Mouse (Mus musculus) brown adipose tissue, adult 24 weeks (tissue): Measurements from ENCODE around the gene Sdk2. TPM values are rescaled to one million over a fixed set of nuclear protein-coding genes. Genes with fewer than 3 reads are reported as not detected.

Experiments
- H3K27ac ChIP-seq: fragments of 200-500 bp; replicated peaks from 2 replicates; pipeline ENCODE4 v1.5.1; 2012; ENCODE audit warnings: low read depth, mild to moderate bottlenecking, low read length
- H3K4me1 ChIP-seq: fragments of 200-500 bp; 2 replicates; pipeline ENCODE4 v1.6.1; 2012; ENCODE audit warnings: low read length, mixed read lengths; ENCODE audit not compliant: control insufficient read depth, insufficient read depth, insufficient read length
- H3K4me3 ChIP-seq: fragments of 200-500 bp; 2 replicates; pipeline ENCODE4 v1.5.1; 2012; ENCODE audit warnings: low read depth, mild to moderate bottlenecking, low read length, moderate library complexity; ENCODE audit not compliant: insufficient read depth
- polyA plus RNA-seq: library from polyadenylated mRNA; stranded (reverse); fragments of >200 nt; gene quantifications from 2 replicates; pipeline ENCODE4 v1.2.4, GENCODE M21; 2012; ENCODE audit not compliant: missing spikeins, insufficient read depth, insufficient read length

The Sdk2 gene
- polyA plus RNA-seq, 1 experiment: 0.20 TPM

DNA sequence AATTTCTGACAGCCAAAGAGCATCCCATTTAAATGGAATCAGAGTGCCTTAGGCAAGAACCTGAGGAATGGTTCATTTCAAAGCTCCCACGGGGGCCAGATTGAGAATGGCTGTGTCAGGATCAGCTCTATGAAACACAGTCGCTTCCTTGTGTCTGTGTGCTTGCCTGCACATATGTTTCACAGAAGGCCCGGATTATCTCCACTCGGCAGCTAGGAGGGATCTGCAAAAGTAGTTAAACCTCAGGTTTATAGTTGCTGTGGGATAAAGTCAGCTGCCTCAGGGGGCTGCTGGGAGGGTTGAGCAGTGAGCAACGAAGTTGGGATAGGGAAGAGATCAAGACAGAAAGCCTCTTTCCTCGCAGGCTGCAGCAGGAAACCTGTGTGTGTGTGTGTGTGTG is 174.8 kb downstream of the Sdk2 start:
- H3K4me1 ChIP-seq: no peaks in the 10 kb centered on the region
- H3K27ac ChIP-seq: no peak overlapping the region
- no peak overlapping the region for H3K4me3 ChIP-seq

DNA sequence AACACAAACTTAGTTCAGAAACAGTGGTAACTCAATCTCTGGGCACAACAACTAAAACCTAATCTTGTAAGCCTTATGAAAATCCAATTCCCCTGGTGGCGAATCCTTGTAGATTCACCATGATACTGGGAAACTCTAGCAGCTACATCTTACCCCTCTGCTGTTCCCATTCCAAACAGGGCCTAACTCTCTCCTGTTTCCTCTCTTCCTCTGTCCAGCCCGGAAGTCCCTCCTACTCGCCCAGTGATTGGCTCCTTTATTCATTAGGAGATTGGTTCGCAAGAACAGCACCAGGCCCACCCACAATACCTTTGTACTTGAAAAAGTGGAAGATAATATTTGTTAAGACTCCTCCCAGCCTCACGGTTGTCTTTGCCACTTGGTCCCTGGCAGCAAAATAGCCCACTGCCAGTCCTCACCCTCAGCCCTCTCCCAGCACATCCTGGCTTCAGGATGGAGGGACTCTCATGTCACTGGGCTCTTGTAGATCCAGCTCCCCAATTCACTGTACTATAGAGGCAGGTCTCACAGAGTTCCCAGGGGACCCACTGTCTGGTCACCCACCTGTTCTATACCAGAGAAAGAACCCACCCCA is 178.6 kb downstream of the Sdk2 start:
- no peak overlapping the region for H3K27ac ChIP-seq
- no peaks in the 10 kb centered on the region for H3K4me1 ChIP-seq
- no peak overlapping the region for H3K4me3 ChIP-seq

DNA sequence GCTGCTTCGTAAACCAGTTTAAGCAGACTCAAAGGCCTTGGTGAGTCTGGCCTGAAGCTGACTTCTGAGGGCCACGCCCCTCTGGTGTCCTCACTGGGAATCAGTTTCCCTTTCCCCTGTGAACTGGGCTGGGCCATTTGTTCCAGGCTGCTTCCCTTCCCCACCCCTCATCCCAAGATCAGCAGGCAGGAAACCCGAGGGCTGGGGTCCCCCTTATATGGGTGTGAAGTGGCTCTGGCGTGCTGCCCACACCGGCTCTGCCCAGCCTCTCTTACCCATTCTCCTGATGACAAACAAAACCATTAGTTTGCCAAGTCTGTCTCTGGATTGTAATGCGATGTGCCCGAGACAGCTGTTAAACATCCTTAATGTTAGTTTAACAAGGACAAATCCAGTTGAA is 180.5 kb downstream of the Sdk2 start:
- no peak overlapping the region for H3K27ac ChIP-seq
- H3K4me1 ChIP-seq: no peaks in the 10 kb centered on the region
- H3K4me3 ChIP-seq: no peak overlapping the region

DNA sequence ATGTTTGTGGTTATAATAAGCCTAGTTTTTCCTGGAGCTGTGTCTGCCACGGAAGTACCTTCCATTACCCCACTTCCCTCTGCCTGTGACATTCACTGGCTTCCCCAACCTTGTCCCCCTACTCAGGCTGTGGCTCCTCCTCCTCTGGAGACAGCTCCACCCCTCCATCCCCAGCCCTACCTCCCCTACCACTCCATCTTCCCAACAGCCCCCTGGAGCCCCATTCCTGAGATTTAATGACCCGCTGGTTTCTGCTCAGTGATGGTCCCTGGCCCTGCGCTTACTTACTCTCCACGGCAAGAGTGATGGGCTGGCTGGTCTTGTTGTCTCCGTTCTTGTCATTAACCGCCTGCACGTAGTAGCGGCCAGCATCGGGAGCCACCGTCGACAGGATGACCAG is 181.9 kb downstream of the Sdk2 start:
- Histone ChIP-seq H3K27ac (no peak overlapping the region), H3K4me1 (no peaks in the 10 kb centered on the region), H3K4me3 (no peak overlapping the region)

DNA sequence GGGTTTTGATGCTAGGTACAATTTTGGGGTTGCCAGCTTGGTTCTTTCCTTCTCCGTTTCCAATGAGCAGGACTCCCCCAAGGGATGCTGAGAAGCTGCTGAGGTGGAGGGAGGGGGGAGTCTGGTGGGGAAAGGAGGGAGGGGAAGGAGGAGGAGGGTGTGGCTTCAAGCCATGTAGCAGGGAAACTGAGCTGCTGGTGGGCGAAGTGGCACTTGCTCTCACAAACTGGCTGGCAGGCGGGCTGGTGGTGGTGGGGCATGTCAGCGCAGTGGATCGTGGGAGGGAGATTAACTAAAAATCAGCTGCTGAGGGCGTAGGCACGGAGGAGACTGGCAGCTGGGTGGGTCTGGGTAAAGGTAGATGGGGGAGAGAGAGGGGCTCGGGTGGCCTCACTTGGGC is 183.8 kb downstream of the Sdk2 start:
- Histone ChIP-seq H3K4me1 (no peaks in the 10 kb centered on the region), H3K4me3 (no peak overlapping the region)

DNA sequence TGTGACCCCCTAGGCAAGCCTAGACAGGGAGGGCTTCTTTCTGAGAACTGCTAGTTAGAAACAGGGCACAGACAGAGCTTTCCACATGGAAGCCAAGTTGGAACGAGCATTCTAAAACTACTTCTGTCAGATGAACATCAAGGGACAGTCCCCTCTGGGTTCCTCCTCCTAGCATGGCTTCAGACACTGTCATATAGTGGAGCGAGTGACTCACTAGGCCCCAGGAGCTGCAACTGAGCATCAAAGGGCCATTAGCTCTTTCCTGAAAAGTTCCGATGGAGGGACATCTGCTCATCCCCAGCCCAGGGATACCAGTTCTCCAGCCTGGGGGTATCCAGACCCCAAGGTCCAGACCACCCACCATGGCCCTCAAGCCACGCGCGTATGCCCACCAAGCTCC is 185.0 kb downstream of the Sdk2 start:
- no peak overlapping the region for H3K4me3 ChIP-seq
- no peaks in the 10 kb centered on the region for H3K4me1 ChIP-seq
- no peak overlapping the region for H3K27ac ChIP-seq

More for the DNA sequence above, 183.8 kb downstream of the Sdk2 start:
- H3K27ac ChIP-seq: no peak overlapping the region

DNA sequence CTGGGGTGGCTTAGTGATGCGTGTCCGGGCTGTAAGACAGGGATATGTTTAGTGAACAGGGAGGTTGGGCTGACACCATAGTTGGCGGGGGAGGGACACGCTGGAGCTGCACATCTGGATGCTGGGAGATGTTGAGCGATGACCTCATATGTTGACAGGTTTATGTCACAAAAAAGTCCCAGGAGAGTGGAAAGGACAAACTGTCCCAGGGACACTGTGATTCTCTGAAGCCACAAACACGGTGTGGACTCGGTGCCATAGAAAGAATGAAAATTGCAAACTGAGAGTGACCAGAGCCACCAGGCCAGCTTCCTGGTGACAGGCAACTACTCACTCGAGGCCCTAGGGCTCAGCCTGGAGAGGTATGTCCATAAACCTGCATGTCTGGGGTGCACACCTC is 199.8 kb downstream of the Sdk2 start:
- Histone ChIP-seq H3K4me3 (no peak overlapping the region), H3K4me1 (no peaks in the 10 kb centered on the region), H3K27ac (no peak overlapping the region)

DNA sequence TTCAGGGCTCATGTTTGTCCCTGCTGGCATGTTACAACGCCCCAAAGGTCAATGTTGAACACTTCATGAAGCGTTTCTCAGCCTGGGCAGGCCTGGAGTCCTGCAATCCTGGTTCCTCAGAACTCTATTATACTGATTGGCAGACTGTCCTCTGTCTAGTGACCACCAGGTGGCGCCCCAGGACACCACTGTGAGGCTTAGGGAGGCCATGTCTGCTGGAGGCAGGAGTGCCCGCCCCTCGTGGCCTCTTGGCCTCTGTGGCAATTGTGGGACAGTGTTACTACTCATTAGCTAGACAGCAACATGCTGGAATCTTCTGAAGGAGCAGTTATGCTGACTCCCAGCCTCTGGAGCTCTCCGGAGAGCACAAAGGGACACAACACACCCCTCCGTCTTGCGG is 201.2 kb downstream of the Sdk2 start:
- Histone ChIP-seq H3K27ac (no peak overlapping the region), H3K4me3 (no peak overlapping the region), H3K4me1 (no peaks in the 10 kb centered on the region)

DNA sequence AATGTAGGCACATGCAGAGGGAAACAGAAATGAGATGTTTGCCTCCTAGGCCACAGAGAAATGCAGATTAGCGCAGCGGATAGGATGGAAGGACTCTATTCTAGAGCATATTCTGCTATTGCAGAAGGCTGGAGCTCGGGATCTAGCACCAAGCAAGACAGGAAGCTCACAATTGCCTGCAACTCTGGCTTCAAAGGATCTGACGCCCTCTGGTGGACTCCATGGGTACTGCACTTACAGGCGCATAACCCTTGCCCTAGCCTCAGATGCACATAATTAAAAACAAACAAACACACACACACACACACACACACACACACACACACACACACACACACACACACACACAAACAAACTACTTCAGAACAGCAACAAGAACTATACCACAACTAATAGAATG is 203.4 kb downstream of the Sdk2 start:
- H3K4me1 ChIP-seq: no peaks in the 10 kb centered on the region
- H3K27ac ChIP-seq: no peak overlapping the region
- no peak overlapping the region for H3K4me3 ChIP-seq

DNA sequence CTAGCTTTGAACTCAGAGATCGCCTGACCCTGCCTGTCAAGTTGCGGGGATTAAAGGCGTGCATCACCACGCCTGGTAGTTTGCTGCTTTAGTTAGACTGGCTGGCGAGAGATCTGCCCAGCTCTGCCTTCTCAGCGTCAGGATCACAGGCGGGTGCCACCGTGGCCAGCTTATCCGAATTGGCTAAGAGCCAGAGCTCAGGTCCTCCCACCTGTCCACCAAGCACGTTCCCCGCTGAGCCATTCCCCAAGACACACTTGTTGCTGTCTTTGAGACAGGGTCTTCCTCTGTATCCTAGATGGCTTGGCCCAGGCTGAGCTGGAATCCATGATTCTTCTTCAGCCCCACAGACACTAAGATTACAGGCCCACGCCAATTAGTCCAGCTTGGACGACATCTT is 211.2 kb downstream of the Sdk2 start:
- Histone ChIP-seq H3K27ac (no peak overlapping the region), H3K4me1 (no peaks in the 10 kb centered on the region), H3K4me3 (no peak overlapping the region)

DNA sequence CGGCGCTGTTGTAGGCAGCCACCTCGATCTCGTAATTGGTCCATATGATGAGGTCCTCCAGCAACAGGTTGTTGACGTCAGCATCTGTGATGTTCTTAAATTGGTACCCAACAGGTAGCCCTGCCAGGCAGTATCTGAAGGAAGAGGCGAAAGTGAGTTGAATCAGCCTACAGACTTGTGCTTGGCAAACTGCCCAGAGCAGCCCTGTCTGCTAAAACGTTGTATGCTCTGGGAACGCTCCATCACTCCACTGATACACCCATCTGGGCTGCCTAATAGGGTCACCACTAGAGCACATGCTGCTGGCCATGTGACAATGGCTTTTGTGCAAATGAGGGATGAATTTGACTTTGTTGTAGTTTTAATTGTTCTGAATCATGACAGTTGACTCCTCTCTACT is 215.1 kb downstream of the Sdk2 start:
- no peak overlapping the region for H3K27ac ChIP-seq
- H3K4me3 ChIP-seq: no peak overlapping the region

DNA sequence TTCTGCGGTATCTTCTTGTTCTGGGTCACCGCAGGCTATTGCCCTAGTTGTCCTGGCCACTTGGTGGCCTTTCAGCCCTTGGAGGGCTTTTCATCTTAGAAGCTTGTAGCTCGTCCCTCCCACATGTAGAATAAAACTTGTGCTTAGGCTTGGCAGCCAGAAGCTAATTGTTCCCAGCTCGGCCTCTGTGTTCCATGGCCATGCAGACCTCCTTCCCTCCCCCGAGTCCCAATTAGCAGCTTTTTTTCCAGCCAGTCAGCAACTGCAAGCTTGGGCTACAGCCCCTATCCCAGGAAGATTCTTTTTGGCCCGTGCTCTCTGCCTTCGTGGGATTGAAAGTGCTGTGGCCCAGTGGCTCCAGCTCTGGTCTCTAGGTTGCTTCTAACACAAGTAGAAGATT is 217.5 kb downstream of the Sdk2 start:
- no peaks in the 10 kb centered on the region for H3K4me1 ChIP-seq
- H3K27ac ChIP-seq: no peak overlapping the region
- H3K4me3 ChIP-seq: no peak overlapping the region

More for the DNA sequence above, 215.1 kb downstream of the Sdk2 start:
- H3K4me1 ChIP-seq: no peaks in the 10 kb centered on the region

DNA sequence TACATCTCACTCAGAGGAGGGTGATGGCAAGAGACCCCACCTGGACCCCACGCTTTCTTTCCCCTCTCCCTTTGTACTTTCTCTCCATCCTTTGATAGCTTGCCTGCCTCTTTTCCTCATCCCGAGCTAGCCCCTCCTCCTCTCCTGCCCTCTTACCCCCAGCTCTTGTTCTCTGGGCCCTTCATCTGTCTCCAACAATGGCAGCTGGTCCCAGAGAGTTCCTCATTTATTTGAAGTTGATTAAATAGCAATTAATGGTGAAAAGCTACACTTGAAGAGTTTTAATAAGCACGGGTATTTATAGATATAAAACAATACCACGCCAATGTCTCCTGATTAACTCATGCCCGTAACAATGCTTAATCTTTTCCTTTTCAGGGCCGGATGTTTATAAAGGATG is 222.9 kb downstream of the Sdk2 start:
- Histone ChIP-seq H3K4me3 (no peak overlapping the region), H3K27ac (no peak overlapping the region), H3K4me1 (no peaks in the 10 kb centered on the region)

DNA sequence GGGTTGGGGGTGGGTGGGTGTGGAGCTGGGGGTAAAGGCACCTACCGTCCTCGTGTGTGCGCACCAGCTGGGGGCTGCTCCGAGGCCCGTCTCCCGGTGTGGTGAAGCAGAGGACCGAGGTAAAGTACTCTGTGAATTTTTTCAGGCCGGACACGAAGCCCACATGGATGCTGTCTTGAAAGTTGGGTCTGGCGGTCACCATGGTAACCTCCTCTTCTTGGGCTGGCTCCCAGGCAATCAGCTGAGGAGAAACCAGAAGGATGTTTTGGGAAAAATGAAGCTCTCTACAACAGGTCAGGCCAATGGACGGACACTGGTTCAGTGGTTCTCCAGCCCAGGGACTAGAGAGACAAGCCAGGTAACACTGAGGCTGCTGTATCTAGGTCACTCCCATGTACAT is 224.0 kb downstream of the Sdk2 start:
- no peak overlapping the region for H3K4me3 ChIP-seq
- no peaks in the 10 kb centered on the region for H3K4me1 ChIP-seq
- H3K27ac ChIP-seq: no peak overlapping the region

DNA sequence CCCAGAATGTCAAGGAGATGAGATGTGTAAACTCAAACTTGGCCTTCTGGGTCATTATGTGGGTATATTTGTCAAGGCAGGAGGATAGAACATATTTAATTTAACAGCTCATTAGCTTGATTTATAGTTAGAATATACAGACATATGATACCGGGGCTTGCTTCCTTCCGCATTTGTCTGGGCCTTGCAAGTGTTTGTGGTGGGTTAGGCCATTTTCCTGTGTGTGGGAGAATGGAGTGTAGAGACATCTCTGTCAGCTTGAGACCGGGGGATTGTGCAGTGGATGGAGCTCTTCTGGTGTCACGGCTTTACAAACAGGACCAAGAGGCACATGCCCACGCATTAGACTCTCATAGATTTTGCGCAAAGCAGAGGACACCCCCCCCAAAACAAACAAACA is 235.2 kb downstream of the Sdk2 start:
- no peak overlapping the region for H3K4me3 ChIP-seq
- no peaks in the 10 kb centered on the region for H3K4me1 ChIP-seq
- no peak overlapping the region for H3K27ac ChIP-seq

DNA sequence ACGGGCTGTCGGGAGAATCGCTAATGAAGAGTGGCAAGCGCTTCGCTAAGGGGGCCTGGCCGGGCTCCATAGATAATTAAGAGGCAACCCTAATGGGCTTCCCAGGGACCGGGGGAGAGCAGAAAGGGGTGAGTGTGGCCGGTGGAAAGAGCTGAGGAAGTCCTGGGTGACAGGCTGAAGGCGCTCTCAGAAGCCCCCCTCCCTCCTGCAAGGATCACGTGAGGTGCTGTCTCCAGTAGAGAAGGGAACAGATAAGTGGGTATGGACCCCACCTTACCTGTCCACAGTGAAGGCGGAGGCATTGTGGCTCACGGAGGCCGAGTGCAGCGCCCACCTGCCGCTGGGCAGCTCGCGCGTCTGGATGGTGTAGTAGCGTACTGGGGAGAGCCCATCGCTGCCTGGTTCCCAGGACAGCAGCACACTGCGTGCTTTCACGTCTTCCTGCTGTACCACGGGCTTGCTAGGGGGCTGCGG is 238.7 kb downstream of the Sdk2 start:
- Histone ChIP-seq H3K4me3 (no peak overlapping the region), H3K27ac (no peak overlapping the region), H3K4me1 (no peaks in the 10 kb centered on the region)

DNA sequence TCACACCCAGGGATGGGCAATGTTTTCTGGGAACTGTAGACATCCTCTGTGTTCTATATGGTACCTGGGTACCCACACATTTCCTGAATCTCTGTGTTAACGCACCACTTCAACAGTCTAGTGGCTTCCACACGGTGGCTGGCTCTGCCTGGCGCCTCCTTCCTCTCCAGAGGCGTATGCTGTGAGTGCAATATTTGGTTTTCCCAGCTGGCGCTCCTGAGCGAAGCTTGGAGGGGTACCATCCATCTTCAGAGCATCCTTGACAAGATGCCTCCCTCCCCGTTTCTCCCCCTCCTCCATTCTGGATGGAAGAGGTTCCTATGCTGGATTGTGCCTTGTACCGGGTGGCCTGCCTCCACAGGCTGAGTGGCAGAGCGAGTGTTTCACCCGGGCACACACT is 246.8 kb downstream of the Sdk2 start:
- Histone ChIP-seq H3K27ac (no peak overlapping the region), H3K4me3 (no peak overlapping the region), H3K4me1 (no peaks in the 10 kb centered on the region)
